Mouse (Mus musculus) brain, embryonic 14.5 days (tissue): ENCODE measurements around the gene Ccdc39.

Experiments
- CTCF ChIP-seq: fragments of 200-500 bp; IDR thresholded peaks from 2 replicates; pipeline ENCODE4 v1.5.1; 2012; ENCODE audit warnings: inconsistent platforms, mild to moderate bottlenecking, moderate library complexity, borderline replicate concordance; ENCODE audit not compliant: insufficient read depth, insufficient read length; ENCODE audit errors: extremely low read depth
- POLR2A ChIP-seq: fragments of 200-500 bp; IDR thresholded peaks from 2 replicates; pipeline ENCODE4 v1.6.1; 2012; ENCODE audit warnings: mild to moderate bottlenecking, inconsistent platforms, borderline replicate concordance; ENCODE audit not compliant: poor library complexity, insufficient read depth, insufficient read length, severe bottlenecking; ENCODE audit errors: extremely low read depth

DNA sequence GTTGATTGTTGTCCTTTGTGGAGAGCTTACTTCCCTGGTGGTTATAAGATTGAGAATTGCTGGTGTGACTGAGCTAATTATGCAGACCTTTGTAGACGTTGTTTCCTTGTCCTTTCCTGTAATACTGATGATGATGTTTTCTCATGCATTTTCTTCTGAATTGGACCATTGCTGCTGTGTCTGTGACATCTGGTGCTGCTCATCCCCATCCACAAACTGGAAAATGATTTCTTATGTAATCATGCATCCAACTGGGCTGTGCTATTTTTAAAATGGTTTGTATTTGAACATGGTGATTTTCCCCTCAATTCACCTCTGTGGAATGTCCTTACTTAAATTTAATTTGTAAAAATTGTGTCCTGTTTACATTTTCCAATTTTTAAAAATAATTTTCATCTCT is 37.0 kb downstream of the Ccdc39 start:
- TF ChIP-seq CTCF (no peak), POLR2A (no peak)
